Mouse (Mus musculus) myocyte (in vitro differentiated cells): Measurements from ENCODE around the gene Rab36. TPM values are rescaled to one million over a fixed set of nuclear protein-coding genes. Genes with fewer than 3 reads are reported as not detected.
A peak's percentile ranks its signal among the peaks of the same experiment; 100 is the strongest.

Experiments
- H3K27me3 ChIP-seq: one replicate; pipeline ENCODE4 v1.6.1; 2011; ENCODE audit not compliant: control insufficient read depth, insufficient read depth, insufficient read length
- H3K36me3 ChIP-seq: one replicate; pipeline ENCODE4 v1.6.1; 2011; ENCODE audit not compliant: control insufficient read depth, insufficient read depth
- H3K4me2 ChIP-seq: one replicate; pipeline ENCODE4 v1.6.1; 2011; ENCODE audit warnings: low read depth, control low read depth
- H3K4me3 ChIP-seq: one replicate; pipeline ENCODE4 v1.5.1; 2011; ENCODE audit warnings: mild to moderate bottlenecking, control low read depth, moderate library complexity
- H3K79me2 ChIP-seq: one replicate; pipeline ENCODE4 v1.6.1; 2011; ENCODE audit not compliant: control insufficient read depth, insufficient read depth
- H3ac ChIP-seq: one replicate; pipeline ENCODE4 v1.6.1; 2011; ENCODE audit not compliant: control insufficient read depth, insufficient read length
- CEBPB ChIP-seq: IDR thresholded peaks from 2 replicates; pipeline ENCODE4 v1.6.1; 2011; ENCODE audit warnings: mild to moderate bottlenecking, moderate library complexity; ENCODE audit not compliant: poor library complexity, insufficient read depth, severe bottlenecking
- E2F4 ChIP-seq: IDR thresholded peaks from one replicate; pipeline ENCODE4 v1.6.1; 2011; ENCODE audit warnings: mild to moderate bottlenecking, control low read depth, moderate library complexity; ENCODE audit not compliant: insufficient read depth
- MAX ChIP-seq: IDR thresholded peaks from one replicate; pipeline ENCODE4 v1.6.1; 2011; ENCODE audit warnings: low read depth, mild to moderate bottlenecking, control low read depth
- MYOD1 ChIP-seq, 3 experiments: IDR thresholded peaks; one replicate each; pipeline ENCODE4 v1.6.1; 2011; ENCODE audit warnings: control low read depth in 2 of 3, low read depth in 2 of 3, mild to moderate bottlenecking in 2 of 3, moderate library complexity in 1 of 3; ENCODE audit not compliant: insufficient read length in 2 of 3, control insufficient read depth in 1 of 3
- MYOG ChIP-seq, 3 experiments: IDR thresholded peaks; one replicate each; pipeline ENCODE4 v1.6.1; 2011; ENCODE audit warnings: control low read depth in 2 of 3, low read depth in 2 of 3, mild to moderate bottlenecking in 2 of 3; ENCODE audit not compliant: insufficient read length in 2 of 3, control insufficient read depth in 1 of 3, insufficient read depth in 1 of 3
- POLR2A ChIP-seq: IDR thresholded peaks from one replicate; pipeline ENCODE4 v1.6.1; 2011; ENCODE audit warnings: low read depth, mild to moderate bottlenecking, control low read depth, moderate library complexity; ENCODE audit not compliant: insufficient read length
- POLR2AphosphoS2 ChIP-seq: IDR thresholded peaks from one replicate; pipeline ENCODE4 v1.6.1; 2011; ENCODE audit warnings: low read depth, control low read depth; ENCODE audit not compliant: insufficient read length
- REST ChIP-seq: IDR thresholded peaks from one replicate; pipeline ENCODE4 v1.6.1; 2011; ENCODE audit warnings: mild to moderate bottlenecking, control low read depth, moderate library complexity; ENCODE audit not compliant: insufficient read depth, insufficient read length
- SRF ChIP-seq: IDR thresholded peaks from one replicate; pipeline ENCODE4 v1.6.1; 2011; ENCODE audit warnings: low read depth; ENCODE audit not compliant: control insufficient read depth, insufficient read length
- TCF12 ChIP-seq: IDR thresholded peaks from one replicate; pipeline ENCODE4 v1.6.1; 2011; ENCODE audit warnings: mild to moderate bottlenecking, control low read depth; ENCODE audit not compliant: poor library complexity, insufficient read depth, severe bottlenecking
- TCF3 ChIP-seq: IDR thresholded peaks from one replicate; pipeline ENCODE4 v1.6.1; 2011; ENCODE audit warnings: low read depth, control low read depth; ENCODE audit not compliant: insufficient read length
- USF1 ChIP-seq: IDR thresholded peaks from one replicate; pipeline ENCODE4 v1.6.1; 2011; ENCODE audit warnings: low read depth, mild to moderate bottlenecking, control low read depth, moderate library complexity
- polyA plus RNA-seq: library from polyadenylated mRNA; unstranded; fragments of >200 nt; fragmentation: generic; extraction: Trizol; gene quantifications from one replicate; pipeline ENCODE4 v1.2.1, GENCODE M21; 2012; ENCODE audit warnings: missing spikeins

The Rab36 gene
- polyA plus RNA-seq, 1 experiment, result 0.83 TPM

DNA sequence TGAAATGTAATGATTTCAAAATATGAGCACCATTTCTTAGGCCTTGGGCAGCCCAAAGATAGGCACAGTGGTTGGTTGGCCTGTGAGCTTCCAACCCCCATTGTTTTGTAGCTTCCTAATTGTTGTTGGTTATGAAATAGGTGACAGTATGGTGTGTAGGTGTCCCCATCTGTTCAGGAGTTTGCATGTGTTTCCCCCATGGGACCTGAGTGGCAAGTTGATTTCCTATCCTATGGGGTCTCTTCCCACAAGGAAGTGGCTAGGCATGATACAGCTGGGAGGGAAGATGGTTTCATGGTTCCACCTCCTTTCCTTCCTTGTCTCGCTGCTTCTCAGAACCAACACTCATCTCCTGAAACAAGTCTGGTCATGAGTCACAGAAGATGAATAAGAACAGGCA is 48.5 kb downstream of the Rab36 start:
- Histone ChIP-seq H3K4me2 (no peak overlapping the region), H3K79me2 (peaks cover 16% of the 10 kb centered on the region), H3ac (no peak overlapping the region), H3K4me3 (no peak overlapping the region), H3K36me3 (no peaks in the 10 kb centered on the region), H3K27me3 (no peaks in the 10 kb centered on the region)
- TF ChIP-seq MYOD1 (IDR thresholded peaks at IDR 0.05; ENCODE audit: control insufficient read depth in 1 of 3, insufficient read length in 2 of 3, low read depth in 2 of 3) (no peak), POLR2AphosphoS2 (no peak), TCF3 (no peak), MYOG (IDR thresholded peaks at IDR 0.05; ENCODE audit: control insufficient read depth in 1 of 3, insufficient read depth in 1 of 3, insufficient read length in 2 of 3, low read depth in 2 of 3) (no peak), MAX (no peak), REST (no peak), E2F4 (no peak), POLR2A (no peak)

DNA sequence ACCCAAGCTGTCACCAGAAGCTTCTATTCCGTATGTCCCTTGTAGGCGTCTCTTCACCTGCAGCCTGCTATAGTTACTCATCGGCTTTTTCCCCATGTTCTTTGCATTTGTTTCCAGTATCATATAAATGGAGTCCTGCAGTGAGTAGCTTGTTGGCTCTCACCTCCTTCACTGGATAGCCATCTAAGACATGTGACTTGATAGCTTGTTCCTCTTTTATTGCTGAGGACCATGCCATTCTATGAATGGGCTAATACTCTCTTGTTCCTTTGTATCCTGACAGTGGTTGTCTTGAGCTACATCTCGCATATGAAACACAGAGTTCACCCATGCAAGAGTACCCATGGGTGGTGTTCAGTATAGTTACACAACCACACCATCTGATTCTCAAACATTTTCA is 51.6 kb downstream of the Rab36 start:
- TF ChIP-seq POLR2AphosphoS2 (no peak), POLR2A (no peak), E2F4 (no peak), MYOD1 (IDR thresholded peaks at IDR 0.05; ENCODE audit: control insufficient read depth in 1 of 3, insufficient read length in 2 of 3, low read depth in 2 of 3) (no peak), REST (no peak), MYOG (IDR thresholded peaks at IDR 0.05; ENCODE audit: control insufficient read depth in 1 of 3, insufficient read depth in 1 of 3, insufficient read length in 2 of 3, low read depth in 2 of 3) (no peak), SRF (no peak), USF1 (no peak), CEBPB (no peak), TCF12 (no peak), MAX (no peak), TCF3 (no peak)
- Histone ChIP-seq H3K4me3 (no peak overlapping the region), H3K36me3 (no peaks in the 10 kb centered on the region), H3K4me2 (no peak overlapping the region), H3K27me3 (no peaks in the 10 kb centered on the region), H3ac (no peak overlapping the region), H3K79me2 (peaks cover 19% of the 10 kb centered on the region)

DNA sequence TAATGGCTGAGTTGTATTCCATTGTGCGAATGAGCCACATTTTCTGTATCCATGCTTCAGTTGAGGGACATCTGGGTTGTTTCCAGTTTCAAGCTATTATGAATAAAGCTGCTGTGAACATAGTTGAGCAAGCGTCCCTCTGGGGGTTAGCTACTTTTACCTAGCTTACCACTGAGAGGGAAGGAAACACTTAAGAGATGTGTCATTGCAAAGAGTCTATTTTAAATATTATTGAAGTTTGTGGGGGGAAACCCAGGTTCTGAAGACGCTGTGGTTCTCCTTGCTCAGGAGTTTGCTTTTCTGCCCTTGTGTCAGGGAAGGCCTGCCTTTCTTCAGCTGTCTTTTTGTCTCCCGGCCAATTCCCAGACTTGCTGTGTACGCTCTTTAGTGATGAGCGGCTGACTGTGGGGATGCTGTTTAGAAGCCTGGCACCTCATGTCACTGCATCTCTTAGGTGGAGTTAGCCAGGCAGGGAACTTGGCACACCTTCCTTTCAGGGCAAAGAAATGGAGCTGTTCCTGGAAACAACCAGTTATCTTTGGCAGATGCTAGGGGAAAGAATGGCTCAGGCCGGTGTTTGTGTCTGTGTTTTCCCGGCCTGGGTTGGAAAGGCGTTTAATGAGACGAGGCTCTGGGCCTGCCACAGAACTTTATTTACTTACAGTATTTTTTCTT is 54.8 kb downstream of the Rab36 start:
- no peak overlapping the region for H3ac ChIP-seq
- TF ChIP-seq MYOG (IDR thresholded peaks at IDR 0.05; ENCODE audit: control insufficient read depth in 1 of 3, insufficient read depth in 1 of 3, insufficient read length in 2 of 3, low read depth in 2 of 3), result peak in 1 of 3 experiments; percentile 39
- no peak for TF ChIP-seq TCF3
- TF ChIP-seq POLR2AphosphoS2, result no peak
- TF ChIP-seq MAX, result no peak
- TF ChIP-seq TCF12, result no peak
- TF ChIP-seq SRF, result no peak
- TF ChIP-seq MYOD1 (IDR thresholded peaks at IDR 0.05; ENCODE audit: control insufficient read depth in 1 of 3, insufficient read length in 2 of 3, low read depth in 2 of 3), result no peak
- no peak for TF ChIP-seq E2F4
- H3K4me2 ChIP-seq, result no peak overlapping the region
- H3K79me2 ChIP-seq, result peaks cover 27% of the 10 kb centered on the region
- no peaks in the 10 kb centered on the region for H3K36me3 ChIP-seq
- no peak overlapping the region for H3K4me3 ChIP-seq
- H3K27me3 ChIP-seq, result no peaks in the 10 kb centered on the region

- no peak overlapping the region for H3ac ChIP-seq
- TF ChIP-seq POLR2A, result no peak
- no peak for TF ChIP-seq POLR2AphosphoS2
- TF ChIP-seq REST, result no peak
- no peak for TF ChIP-seq TCF3
- no peak for TF ChIP-seq TCF12
- TF ChIP-seq SRF, result no peak
- TF ChIP-seq CEBPB, result no peak
- TF ChIP-seq USF1, result no peak
- TF ChIP-seq MAX, result no peak
- TF ChIP-seq MYOD1 (IDR thresholded peaks at IDR 0.05; ENCODE audit: control insufficient read depth in 1 of 3, insufficient read length in 2 of 3, low read depth in 2 of 3), result no peak
- no peak for TF ChIP-seq MYOG (IDR thresholded peaks at IDR 0.05; ENCODE audit: control insufficient read depth in 1 of 3, insufficient read depth in 1 of 3, insufficient read length in 2 of 3, low read depth in 2 of 3)
- no peak for TF ChIP-seq E2F4
- no peaks in the 10 kb centered on the region for H3K27me3 ChIP-seq
- H3K79me2 ChIP-seq, result peaks cover 28% of the 10 kb centered on the region
- no peak overlapping the region for H3K4me2 ChIP-seq
- no peaks in the 10 kb centered on the region for H3K36me3 ChIP-seq
- H3K4me3 ChIP-seq, result no peak overlapping the region
Observed at GRCm38 (mm10) chr10:75093252-75093987, 56.6 kb downstream of the Rab36 start.
